Mouse (Mus musculus) neural tube, embryonic 14.5 days (tissue): ENCODE measurements around the gene Kcnma1. TPM values are rescaled to one million over a fixed set of nuclear protein-coding genes. Genes with fewer than 3 reads are reported as not detected.

Experiments used
- ATAC-seq: fragments of 200-750 bp; cut with Nextera tagmentation; 2 replicates; pipeline ENCODE4 v1.8.0; 2017; ENCODE audit warnings: low read depth, mild to moderate bottlenecking, moderate TSS enrichment, moderate library complexity
- H3K27ac ChIP-seq: fragments of 300-500 bp; sonication (generic); 2 replicates; pipeline ENCODE4 v1.5.1; 2014; ENCODE audit warnings: low read depth, mild to moderate bottlenecking, control low read depth, low read length, moderate library complexity, mixed read lengths
- H3K27me3 ChIP-seq: fragments of 300-500 bp; sonication (generic); 2 replicates; pipeline ENCODE4 v1.6.1; 2014; ENCODE audit warnings: low read length; ENCODE audit not compliant: control insufficient read depth, insufficient read depth
- H3K36me3 ChIP-seq: fragments of 300-500 bp; sonication (generic); 2 replicates; pipeline ENCODE4 v1.6.1; 2014; ENCODE audit warnings: low read length, mixed read lengths; ENCODE audit not compliant: control insufficient read depth, insufficient read depth
- H3K4me1 ChIP-seq: fragments of 300-500 bp; sonication (generic); 2 replicates; pipeline ENCODE4 v1.6.1; 2014; ENCODE audit warnings: low read length; ENCODE audit not compliant: control insufficient read depth, insufficient read depth
- H3K4me2 ChIP-seq: fragments of 300-500 bp; sonication (generic); 2 replicates; pipeline ENCODE4 v1.6.1; 2014; ENCODE audit warnings: mild to moderate bottlenecking, low read depth, low read length, control low read depth
- H3K4me3 ChIP-seq: fragments of 300-500 bp; sonication (generic); 2 replicates; pipeline ENCODE4 v1.5.1; 2014; ENCODE audit warnings: low read depth, low read length, control low read depth, mixed read lengths
- H3K9ac ChIP-seq: fragments of 300-500 bp; sonication (generic); replicated peaks from 2 replicates; pipeline ENCODE4 v1.6.1; 2014; ENCODE audit warnings: low read depth, mild to moderate bottlenecking, control low read depth, low read length, mixed read lengths
- H3K9me3 ChIP-seq: fragments of 300-500 bp; sonication (generic); 2 replicates; pipeline ENCODE4 v1.6.1; 2016; ENCODE audit warnings: low read length; ENCODE audit not compliant: control insufficient read depth
- WGBS: fragments of 180-500 bp; shearing (Covaris S2); extraction: QIAGEN DNeasy Blood & Tissue Kit; methylation state at CpG from one replicate; pipeline ENCODE4 v1.1.7; 2014; 5-methylcytosine and 5-hydroxymethylcytosine counted together
- polyA plus RNA-seq: library from polyadenylated mRNA; unstranded; fragments of >200 nt; fragmentation: Nextera tagmentation; extraction: Ambion mirVana; gene quantifications from 2 replicates; pipeline ENCODE4 v1.2.1, GENCODE M21; 2014

Gene Kcnma1
- polyA plus RNA-seq, 1 experiment from 2014 or later: 28.9 TPM

GRCm38 (mm10) chr14:23792674-23793073 is 221.6 kb downstream of the Kcnma1 start:
- peaks cover 4% of the 10 kb centered on the region; the same call in 1 of the 2 replicates for H3K4me1 ChIP-seq
- no peaks in the 10 kb centered on the region for H3K9me3 ChIP-seq
- ATAC-seq: no peak
- no peak overlapping the region for H3K9ac ChIP-seq
- no peak overlapping the region for H3K4me3 ChIP-seq
- H3K36me3 ChIP-seq: no peaks in the 10 kb centered on the region
- WGBS: 67% methylated on average over 3 of the region's 3 CpGs
- H3K27ac ChIP-seq: no peak overlapping the region
- H3K27me3 ChIP-seq: no peaks in the 10 kb centered on the region
- no peak overlapping the region for H3K4me2 ChIP-seq

- Histone ChIP-seq H3K9me3 (no peaks in the 10 kb centered on the region), H3K36me3 (no peaks in the 10 kb centered on the region), H3K27ac (no peak overlapping the region), H3K4me3 (no peak overlapping the region), H3K9ac (no peak overlapping the region), H3K4me1 (peaks cover 4% of the 10 kb centered on the region; the same call in 1 of the 2 replicates), H3K27me3 (no peaks in the 10 kb centered on the region), H3K4me2 (no peak overlapping the region)
- WGBS: 70% methylated on average over 3 of the region's 3 CpGs
- ATAC-seq: no peak
Measured at GRCm38 (mm10) chr14:23792076-23792475, 222.2 kb downstream of the Kcnma1 start.

- no peak; the same call in 1 of the 2 replicates for ATAC-seq
- H3K4me3 ChIP-seq: no peak overlapping the region
- 54% methylated on average over 13 of the region's 13 CpGs for WGBS
- no peaks in the 10 kb centered on the region for H3K9me3 ChIP-seq
- no peak overlapping the region for H3K27ac ChIP-seq
- H3K27me3 ChIP-seq: no peaks in the 10 kb centered on the region
- no peaks in the 10 kb centered on the region for H3K36me3 ChIP-seq
- H3K9ac ChIP-seq: no peak overlapping the region
- peaks cover 4% of the 10 kb centered on the region; the same call in 1 of the 2 replicates for H3K4me1 ChIP-seq
- H3K4me2 ChIP-seq: no peak overlapping the region
Measured at GRCm38 (mm10) chr14:23791261-23791691, 223.0 kb downstream of the Kcnma1 start.

- Histone ChIP-seq H3K27ac (no peak overlapping the region), H3K4me2 (no peak overlapping the region), H3K36me3 (no peaks in the 10 kb centered on the region), H3K9ac (no peak overlapping the region), H3K27me3 (no peaks in the 10 kb centered on the region), H3K4me1 (peaks cover 6% of the 10 kb centered on the region; the same call in 1 of the 2 replicates), H3K4me3 (no peak overlapping the region), H3K9me3 (no peaks in the 10 kb centered on the region)
- WGBS: 37% methylated on average over 1 of the region's 1 CpGs
- ATAC-seq: no peak
Measured at GRCm38 (mm10) chr14:23786687-23787073, 227.6 kb downstream of the Kcnma1 start.

- no peaks in the 10 kb centered on the region for H3K36me3 ChIP-seq
- H3K4me3 ChIP-seq: no peak overlapping the region
- H3K4me2 ChIP-seq: no peak overlapping the region
- no peak overlapping the region for H3K9ac ChIP-seq
- H3K4me1 ChIP-seq: peaks cover 4% of the 10 kb centered on the region; the same call in 1 of the 2 replicates
- H3K27ac ChIP-seq: no peak overlapping the region
- no peaks in the 10 kb centered on the region for H3K27me3 ChIP-seq
- WGBS: 31% methylated on average over 10 of the region's 10 CpGs
- ATAC-seq: no peak
- no peaks in the 10 kb centered on the region for H3K9me3 ChIP-seq
Measured at GRCm38 (mm10) chr14:23785921-23786686, 228.2 kb downstream of the Kcnma1 start.

GRCm38 (mm10) chr14:23782845-23783609 is 231.3 kb downstream of the Kcnma1 start:
- 67% methylated on average over 8 of the region's 8 CpGs for WGBS
- no peak for ATAC-seq
- Histone ChIP-seq H3K4me2 (no peak overlapping the region), H3K27me3 (no peaks in the 10 kb centered on the region), H3K4me1 (peaks cover 4% of the 10 kb centered on the region; the same call in 1 of the 2 replicates), H3K9me3 (no peaks in the 10 kb centered on the region), H3K9ac (no peak overlapping the region), H3K4me3 (no peak overlapping the region), H3K36me3 (no peaks in the 10 kb centered on the region), H3K27ac (no peak overlapping the region)

GRCm38 (mm10) chr14:23774542-23774941 is 239.7 kb downstream of the Kcnma1 start:
- Histone ChIP-seq H3K9ac (no peak overlapping the region), H3K4me3 (no peak overlapping the region), H3K27ac (no peak overlapping the region), H3K4me2 (no peak overlapping the region), H3K4me1 (no peaks in the 10 kb centered on the region), H3K27me3 (no peaks in the 10 kb centered on the region), H3K36me3 (no peaks in the 10 kb centered on the region), H3K9me3 (no peaks in the 10 kb centered on the region)
- WGBS: 81% methylated on average over 2 of the region's 2 CpGs
- no peak for ATAC-seq

GRCm38 (mm10) chr14:23772685-23773084 is 241.6 kb downstream of the Kcnma1 start:
- H3K27ac ChIP-seq: no peak overlapping the region
- no peaks in the 10 kb centered on the region for H3K4me1 ChIP-seq
- H3K4me2 ChIP-seq: no peak overlapping the region
- no peak overlapping the region for H3K4me3 ChIP-seq
- H3K9ac ChIP-seq: no peak overlapping the region
- no peaks in the 10 kb centered on the region for H3K36me3 ChIP-seq
- no peaks in the 10 kb centered on the region for H3K9me3 ChIP-seq
- 78% methylated on average over 3 of the region's 3 CpGs for WGBS
- ATAC-seq: no peak
- no peaks in the 10 kb centered on the region for H3K27me3 ChIP-seq

- Histone ChIP-seq H3K4me2 (no peak overlapping the region), H3K27ac (no peak overlapping the region)
- WGBS: 82% methylated on average over 1 of the region's 1 CpGs
Measured at GRCm38 (mm10) chr14:23771794-23772193, 242.5 kb downstream of the Kcnma1 start.

More at GRCm38 (mm10) chr14:23771794-23772193, 242.5 kb downstream of the Kcnma1 start:
- no peaks in the 10 kb centered on the region for H3K9me3 ChIP-seq
- H3K4me3 ChIP-seq: no peak overlapping the region
- H3K36me3 ChIP-seq: no peaks in the 10 kb centered on the region
- no peaks in the 10 kb centered on the region for H3K27me3 ChIP-seq
- no peaks in the 10 kb centered on the region for H3K4me1 ChIP-seq
- no peak for ATAC-seq
- no peak overlapping the region for H3K9ac ChIP-seq
